Mouse (Mus musculus): ENCODE measurements at regions not wholly inside any gene's neighbourhood (a gene's known extent, or its start where the extent isn't known, plus 50 kb on each side); places are given as distances from the start of the nearest gene placed in this dataset.
A peak's percentile ranks its signal among the peaks of the same experiment; 100 is the strongest.

GRCm38 (mm10) chrX:140164859-140165258 lies 102.2 kb downstream of the Pih1h3b start:
- no peak for DNase-seq (ENCODE audit: low read depth)

- DNase-seq (ENCODE audit: low read depth): no peak
Measured at GRCm38 (mm10) chrX:140165966-140166365, 103.3 kb downstream of the Pih1h3b start.

- no peak for DNase-seq (ENCODE audit: low read depth)
Measured at GRCm38 (mm10) chrX:140179850-140180249, 117.2 kb downstream of the Pih1h3b start.

DNA sequence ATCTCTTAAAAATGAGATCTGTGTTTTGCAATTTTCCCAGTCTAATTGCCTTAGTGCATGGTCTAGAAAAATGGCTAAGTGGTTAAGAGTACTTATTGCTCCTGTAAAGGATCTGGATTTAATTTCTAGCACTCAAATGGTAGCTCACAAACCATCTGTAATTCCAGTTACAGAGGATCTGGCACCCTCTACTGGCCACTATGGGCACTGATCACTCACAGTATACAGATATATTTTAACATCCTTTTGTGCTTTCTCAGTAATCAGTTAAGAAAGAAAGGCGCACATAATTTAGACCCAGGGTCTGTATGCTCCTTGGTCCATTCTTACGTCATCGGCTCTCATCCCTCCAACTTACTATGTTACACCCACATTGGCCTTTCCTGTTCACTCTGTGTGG lies 120.3 kb downstream of the Pih1h3b start:
- peak; percentile 20 for DNase-seq (ENCODE audit: low read depth)

DNA sequence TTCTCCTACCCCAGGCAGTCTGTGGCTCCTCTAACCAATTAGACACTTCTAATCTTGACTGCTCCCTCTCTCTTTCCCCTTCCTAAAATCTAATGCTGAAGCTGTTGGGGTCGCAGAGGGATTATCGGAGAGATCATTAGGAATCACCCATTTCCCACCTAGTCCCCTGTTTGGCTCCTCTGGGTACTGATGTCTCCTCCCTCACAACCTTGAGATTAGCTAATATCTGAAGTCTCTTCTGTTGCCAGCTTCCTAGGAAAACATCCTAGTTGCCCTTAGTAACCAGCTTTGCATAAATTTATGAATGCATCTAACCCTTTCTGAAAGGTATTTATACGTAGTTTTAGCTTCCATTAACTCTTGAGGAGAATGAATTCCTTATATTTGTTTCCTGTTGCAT lies 138.4 kb upstream of the Frmpd3 start:
- no peak for DNase-seq (ENCODE audit: low read depth)

DNA sequence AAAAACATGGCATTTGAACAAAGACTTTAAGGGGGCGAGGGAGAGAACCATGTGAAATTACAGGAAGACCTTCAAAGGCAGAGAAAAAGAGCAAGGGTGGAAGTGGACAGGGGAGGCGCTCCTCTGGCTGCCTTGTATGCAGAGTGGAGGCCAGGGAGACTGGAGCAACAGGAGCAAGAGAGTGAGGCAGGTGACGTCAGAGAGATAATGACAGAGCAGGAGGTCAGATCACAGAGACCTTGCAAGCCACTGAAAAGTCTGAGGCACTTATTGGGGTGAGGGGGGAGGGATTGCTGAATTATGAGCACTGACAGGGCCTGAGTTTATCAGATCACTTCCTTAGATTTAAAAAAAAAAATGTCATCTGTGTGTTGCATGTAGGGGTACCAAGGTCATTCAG lies 133.3 kb upstream of the Frmpd3 start:
- DNase-seq (ENCODE audit: low read depth): no peak

GRCm38 (mm10) chrX:140212644-140213361 lies 129.3 kb upstream of the Frmpd3 start:
- DNase-seq (ENCODE audit: low read depth): no peak

DNA sequence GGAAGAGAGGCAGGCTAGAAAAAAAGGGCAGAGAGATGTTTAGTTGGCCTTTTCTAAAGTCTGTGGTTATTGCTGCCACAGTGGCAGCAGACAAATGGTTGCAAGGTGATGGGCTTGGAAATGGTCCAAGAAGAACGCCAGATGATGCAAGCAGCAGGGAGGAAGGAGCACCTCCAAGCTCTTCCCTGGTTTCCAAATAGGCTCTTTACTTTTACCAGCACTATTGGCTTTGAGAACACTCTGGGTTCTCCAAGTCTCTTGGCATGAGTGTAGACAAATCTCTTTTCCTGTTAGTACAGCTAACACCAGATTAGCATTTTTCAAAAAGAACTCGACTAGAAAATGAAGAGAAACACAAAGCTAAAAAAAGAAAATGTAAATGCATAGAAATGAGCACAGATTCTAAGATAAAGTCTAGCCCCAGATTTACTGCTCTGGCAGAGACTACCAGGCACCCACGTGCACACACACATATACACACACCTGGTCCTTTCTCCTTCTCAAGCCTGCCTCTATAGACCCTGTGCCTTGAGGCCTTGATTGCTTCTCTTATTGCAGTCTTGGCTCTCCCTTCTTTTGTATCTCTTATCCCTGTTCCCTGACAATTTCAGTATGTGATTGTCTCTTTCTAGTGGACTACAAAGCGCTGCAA lies 127.7 kb upstream of the Frmpd3 start:
- no peak for DNase-seq (ENCODE audit: low read depth)

- peak; percentile 9 for DNase-seq (ENCODE audit: low read depth)
Measured at GRCm38 (mm10) chrX:140255790-140256189, 86.3 kb upstream of the Frmpd3 start.

DNA sequence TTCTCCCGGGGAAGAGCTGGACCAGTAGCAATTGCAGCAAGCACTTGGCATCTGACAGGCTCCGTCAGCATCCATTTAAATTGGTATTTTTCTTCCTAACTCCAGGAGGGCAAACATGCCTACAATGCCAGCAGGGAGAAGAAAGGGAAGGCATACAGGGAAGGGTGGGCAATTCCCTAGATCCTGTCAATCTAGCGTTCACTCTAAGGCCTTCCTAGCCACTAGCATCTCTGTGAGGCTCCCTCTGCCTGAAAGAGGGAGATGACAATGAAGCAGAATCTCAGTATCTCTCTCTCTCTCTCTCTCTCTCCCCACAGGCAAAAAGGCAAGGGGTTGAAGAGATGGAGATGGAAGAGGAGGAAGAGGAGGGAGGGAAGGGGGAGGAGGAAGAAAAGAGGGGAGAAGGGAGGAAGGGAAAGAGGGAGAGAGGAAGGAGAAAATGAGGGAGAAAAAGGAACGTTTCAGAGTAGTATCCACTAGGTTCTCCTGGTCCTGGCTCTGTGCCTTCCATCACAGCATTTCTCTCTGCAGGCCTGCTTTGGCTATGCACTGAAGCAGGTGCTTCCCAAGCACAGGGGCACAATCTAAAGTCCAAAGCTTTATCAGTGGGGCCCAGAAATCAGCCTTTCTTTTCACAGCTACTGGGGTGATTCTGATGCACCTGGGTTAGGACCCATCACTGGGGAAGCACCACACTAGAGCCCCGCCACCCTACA lies 72.2 kb upstream of the Frmpd3 start:
- no peak for DNase-seq (ENCODE audit: low read depth)

DNA sequence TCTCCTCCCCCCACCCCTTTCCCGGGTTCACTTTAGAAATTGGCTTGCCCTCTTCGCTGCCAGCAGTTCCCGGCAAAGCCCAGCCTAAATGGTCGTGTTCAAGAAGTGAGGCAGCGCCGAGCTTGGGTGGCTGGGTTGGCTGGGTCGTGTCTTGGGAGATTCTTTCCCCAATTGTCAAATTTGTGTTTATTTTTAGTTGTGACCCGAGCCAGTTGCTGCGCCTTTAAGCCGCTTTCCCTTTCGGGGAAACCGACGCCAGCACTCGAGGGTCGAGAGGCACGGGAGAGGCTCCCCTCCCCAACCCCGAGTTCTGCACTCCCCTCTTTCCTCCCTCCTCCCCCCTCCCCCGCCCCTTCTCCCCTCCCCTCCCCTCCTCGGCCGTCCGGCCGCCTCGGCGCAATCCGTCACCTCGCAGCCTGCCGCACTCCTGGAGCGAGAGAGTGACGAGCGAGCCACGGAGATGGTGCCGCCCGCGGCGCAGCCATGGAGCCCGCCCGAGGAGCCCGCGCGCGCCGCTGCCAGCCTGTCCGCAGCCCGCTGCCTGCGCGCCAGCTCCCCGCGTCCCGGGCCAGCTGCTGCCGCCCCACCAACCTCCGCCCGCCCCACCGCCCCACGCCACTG lies 64.6 kb upstream of the Frmpd3 start:
- no peak for DNase-seq (ENCODE audit: low read depth)

DNA sequence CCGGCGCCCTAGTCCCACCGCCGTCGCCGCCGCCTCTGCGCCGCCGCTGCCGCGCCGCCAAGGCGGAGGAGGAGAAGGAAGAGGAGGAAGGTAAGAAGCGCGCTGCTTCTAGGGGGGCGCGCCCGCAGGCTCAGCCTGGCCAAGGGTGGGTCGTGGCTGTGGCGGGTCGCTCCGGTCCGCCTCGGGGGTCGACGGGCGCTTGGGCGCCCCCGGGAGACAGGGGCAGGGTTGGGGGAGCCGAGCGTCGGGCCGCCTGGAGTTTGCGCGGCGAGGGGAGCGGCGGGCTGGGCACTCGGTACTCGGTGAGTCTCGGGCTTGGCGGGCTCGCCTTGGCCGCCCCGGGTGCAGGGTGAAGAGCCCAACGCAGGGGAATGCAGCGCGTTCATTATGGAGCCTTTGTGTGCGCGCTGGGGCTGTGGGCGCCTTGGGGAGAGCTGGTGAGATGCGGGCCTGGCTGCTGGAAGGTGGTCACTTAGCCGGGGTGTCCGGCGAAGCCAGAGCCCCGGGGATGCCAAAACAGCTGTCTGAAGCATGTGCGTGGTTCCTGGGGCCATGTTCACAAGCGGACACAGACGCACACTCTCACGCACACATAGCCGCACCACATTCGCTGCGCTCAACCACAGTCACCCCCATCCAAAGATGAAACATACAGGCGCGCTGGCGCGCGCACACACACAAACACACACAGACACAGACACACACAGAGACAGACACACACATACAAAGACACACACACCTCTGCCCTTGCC lies 63.9 kb upstream of the Frmpd3 start:
- DNase-seq (ENCODE audit: low read depth): no peak

- no peak for DNase-seq (ENCODE audit: low read depth)
Measured at GRCm38 (mm10) chrX:140279266-140279665, 62.8 kb upstream of the Frmpd3 start.

GRCm38 (mm10) chrX:140280016-140280415 lies 62.0 kb upstream of the Frmpd3 start:
- no peak for DNase-seq (ENCODE audit: low read depth)

Measured in 416B (cell line).